Mouse (Mus musculus): ENCODE measurements around the gene Serpinh1.

DNA sequence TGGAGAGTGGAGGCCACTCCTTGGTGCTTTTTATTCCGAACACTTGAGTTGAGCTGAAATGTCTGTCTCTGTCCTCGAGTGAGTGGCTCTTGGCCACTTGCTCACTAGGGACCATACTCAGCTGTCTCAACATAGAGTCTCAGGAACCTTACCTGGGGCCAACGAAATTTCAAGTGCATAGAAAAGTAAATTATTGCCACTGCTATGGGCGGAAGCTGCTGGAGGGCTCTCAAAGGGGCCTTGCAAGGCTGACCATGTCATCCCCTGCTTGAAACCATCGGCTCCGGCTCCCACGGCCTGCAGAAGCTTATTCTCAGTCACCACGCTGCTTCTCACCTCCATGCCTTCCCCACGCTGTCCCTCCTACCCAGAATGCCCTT lies 29.7 kb downstream of the Serpinh1 start:
- no peak for TF ChIP-seq CTCF (IDR thresholded peaks at IDR 0.05; ENCODE audit: low read depth, low read length)
- TF ChIP-seq POLR2A (IDR thresholded peaks at IDR 0.05; ENCODE audit: extremely low read depth, insufficient read depth, low read length) = no peak

Measured in liver, adult 2 months (tissue).